Mouse (Mus musculus): Measurements from ENCODE around the gene Ston2. TPM values are rescaled to one million over a fixed set of nuclear protein-coding genes. Genes with fewer than 3 reads are reported as not detected.
"Not testable (repeated sequence)": the region's sequence is repeated elsewhere in the genome, so short reads cannot be mapped to it uniquely, and the experiment has no call there.

Ston2 gene
- polyA plus RNA-seq, 1 experiment from 2014 or later: 12.1 TPM

- Histone ChIP-seq H3K27me3 (no peaks in the 10 kb centered on the region), H3K9me3 (no peaks in the 10 kb centered on the region), H3K4me2 (peak overlapping the region; percentile 59; the same call in 1 of the 2 replicates), H3K27ac (peak overlapping the region; percentile 98), H3K4me3 (peak overlapping the region; percentile 77), H3K4me1 (peaks cover 16% of the 10 kb centered on the region), H3K9ac (no peak overlapping the region), H3K36me3 (no peaks in the 10 kb centered on the region)
- no peak for ATAC-seq (ENCODE audit: insufficient number of reproducible peaks, low FRiP score, low TSS enrichment, low read depth)
- WGBS: 85% methylated on average over 1 of the region's 1 CpGs
Observed at GRCm38 (mm10) chr12:91591191-91591590, 197.0 kb downstream of the Ston2 start.

DNA sequence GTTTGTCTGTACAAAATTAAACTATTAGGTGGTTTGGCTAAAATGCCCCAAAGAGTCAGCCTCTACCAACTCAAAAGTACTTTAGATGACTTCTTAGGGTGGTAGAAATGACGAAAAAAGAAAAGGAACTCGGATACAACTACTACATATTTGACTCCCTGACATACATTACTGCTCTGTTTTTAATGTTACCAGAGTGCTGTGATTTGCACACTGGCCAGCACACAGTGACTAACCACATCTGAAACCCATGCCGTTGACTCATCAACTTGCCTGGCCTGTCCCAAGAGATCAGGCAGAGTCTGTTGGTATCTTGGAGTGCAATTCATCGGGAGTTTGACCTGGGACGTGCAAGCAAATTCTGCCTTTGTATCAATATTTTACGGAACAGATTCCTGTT, 197.5 kb downstream of the Ston2 start:
- whole genome bisulfite sequencing: 28% methylated on average over 6 of the region's 6 CpGs
- no peaks in the 10 kb centered on the region for H3K27me3 ChIP-seq
- peak overlapping the region; percentile 62 for H3K9ac ChIP-seq
- peaks cover 2% of the 10 kb centered on the region; the same call in 1 of the 2 replicates for H3K36me3 ChIP-seq
- H3K27ac ChIP-seq: peak overlapping the region; percentile 98
- peak overlapping the region; percentile 59 for H3K4me2 ChIP-seq
- H3K4me3 ChIP-seq: peak overlapping the region; percentile 77
- no peaks in the 10 kb centered on the region for H3K9me3 ChIP-seq
- ATAC-seq (ENCODE audit: insufficient number of reproducible peaks, low FRiP score, low TSS enrichment, low read depth): no peak
- H3K4me1 ChIP-seq: peaks cover 16% of the 10 kb centered on the region

- ATAC-seq (ENCODE audit: insufficient number of reproducible peaks, low FRiP score, low TSS enrichment, low read depth): peak; percentile 85
- Histone ChIP-seq H3K4me2 (peak within 1 kb of the TSS; percentile 59), H3K9ac (peak within 1 kb of the TSS; percentile 91), H3K27ac (peak within 1 kb of the TSS; percentile 98), H3K9me3 (no peaks in the 10 kb centered on the region), H3K27me3 (no peaks in the 10 kb centered on the region), H3K4me1 (peaks cover 16% of the 10 kb centered on the region), H3K4me3 (peak within 1 kb of the TSS; percentile 77), H3K36me3 (peaks cover 2% of the 10 kb centered on the region; the same call in 1 of the 2 replicates)
- WGBS: under 1% methylated on average over 52 of the region's 99 CpGs
Observed at GRCm38 (mm10) chr12:91589847-91590690, 198.1 kb downstream of the Ston2 start, which contains the start of gene Gtf2a1. TSS of gene Gtf2a1 (minus strand) at chr12:91590487.

DNA sequence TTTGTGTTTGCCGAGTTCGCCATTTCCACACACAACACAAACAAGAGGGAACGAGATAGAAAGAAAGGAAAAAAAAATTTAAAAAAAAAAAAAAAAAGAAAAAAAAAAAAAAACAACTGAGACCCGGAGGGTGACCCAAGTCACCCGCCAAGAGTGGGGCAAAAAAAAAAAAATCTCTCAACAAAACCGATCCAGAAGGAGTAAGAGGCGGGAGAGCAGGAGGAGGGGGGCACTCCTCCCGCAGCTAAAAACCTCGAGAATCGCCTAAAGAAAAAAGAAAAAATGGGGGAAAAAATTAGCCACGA, 198.7 kb downstream of the Ston2 start:
- Histone ChIP-seq H3K4me1 (peaks cover 16% of the 10 kb centered on the region), H3K4me3 (peak overlapping the region; percentile 77), H3K9ac (peak overlapping the region; percentile 91), H3K36me3 (peaks cover 2% of the 10 kb centered on the region; the same call in 1 of the 2 replicates), H3K27me3 (no peaks in the 10 kb centered on the region), H3K27ac (peak overlapping the region; percentile 98), H3K9me3 (no peaks in the 10 kb centered on the region), H3K4me2 (peak overlapping the region; percentile 19; the same call in 1 of the 2 replicates)
- ATAC-seq (ENCODE audit: insufficient number of reproducible peaks, low FRiP score, low TSS enrichment, low read depth): no peak
- WGBS: 1% methylated on average over 11 of the region's 11 CpGs

DNA sequence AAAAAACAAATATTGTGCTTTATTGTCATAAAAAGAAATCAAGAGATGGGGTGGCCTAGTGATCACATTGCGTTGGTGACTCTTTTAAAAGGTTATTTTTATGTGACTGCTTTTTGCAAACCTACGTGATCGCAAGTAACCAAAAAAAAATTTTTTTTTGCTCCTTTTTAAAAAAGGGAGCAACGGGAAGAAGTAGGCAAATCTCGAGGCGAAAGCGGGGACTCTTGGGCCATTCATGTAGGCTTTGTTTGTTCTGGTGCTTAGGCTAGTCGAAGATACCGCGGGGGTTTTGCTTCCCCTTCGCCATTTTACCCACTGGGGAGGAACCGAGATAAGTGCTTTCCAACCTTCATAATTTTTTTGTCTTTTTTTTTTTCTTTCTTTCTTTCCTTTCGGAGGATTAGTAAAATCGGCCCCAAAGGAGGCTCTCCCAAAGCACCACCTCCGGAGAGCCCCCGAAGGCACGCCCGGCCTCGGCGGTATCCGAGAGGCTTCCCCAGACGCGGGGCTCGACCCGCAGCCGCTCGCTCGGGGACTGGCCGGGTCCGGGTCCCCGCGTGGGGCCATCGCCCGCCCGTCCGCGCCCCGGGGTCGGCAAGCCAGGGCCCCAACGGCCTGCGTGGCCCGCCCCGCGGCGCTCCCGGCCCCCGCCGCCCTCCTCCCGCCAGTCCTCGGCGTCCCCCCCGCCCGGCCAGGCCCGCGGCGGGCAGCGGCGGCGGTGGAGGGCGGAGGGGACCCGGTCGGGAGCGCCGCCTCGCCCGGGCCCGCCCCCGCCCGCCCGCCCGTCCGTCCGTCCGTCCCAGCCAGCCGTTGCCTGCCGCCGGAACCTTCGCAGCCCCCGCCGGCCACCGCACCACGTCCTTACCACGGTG, 199.3 kb downstream of the Ston2 start:
- Histone ChIP-seq H3K4me1 (peaks cover 16% of the 10 kb centered on the region), H3K27ac (peak overlapping the region; percentile 98), H3K9ac (peak overlapping the region; percentile 91), H3K9me3 (no peaks in the 10 kb centered on the region), H3K4me3 (peak overlapping the region; percentile 77), H3K4me2 (peak overlapping the region; percentile 53), H3K36me3 (peaks cover 7% of the 10 kb centered on the region; the same call in 1 of the 2 replicates), H3K27me3 (no peaks in the 10 kb centered on the region)
- no peak for ATAC-seq (ENCODE audit: insufficient number of reproducible peaks, low FRiP score, low TSS enrichment, low read depth)
- WGBS: under 1% methylated on average over 68 of the region's 83 CpGs

DNA sequence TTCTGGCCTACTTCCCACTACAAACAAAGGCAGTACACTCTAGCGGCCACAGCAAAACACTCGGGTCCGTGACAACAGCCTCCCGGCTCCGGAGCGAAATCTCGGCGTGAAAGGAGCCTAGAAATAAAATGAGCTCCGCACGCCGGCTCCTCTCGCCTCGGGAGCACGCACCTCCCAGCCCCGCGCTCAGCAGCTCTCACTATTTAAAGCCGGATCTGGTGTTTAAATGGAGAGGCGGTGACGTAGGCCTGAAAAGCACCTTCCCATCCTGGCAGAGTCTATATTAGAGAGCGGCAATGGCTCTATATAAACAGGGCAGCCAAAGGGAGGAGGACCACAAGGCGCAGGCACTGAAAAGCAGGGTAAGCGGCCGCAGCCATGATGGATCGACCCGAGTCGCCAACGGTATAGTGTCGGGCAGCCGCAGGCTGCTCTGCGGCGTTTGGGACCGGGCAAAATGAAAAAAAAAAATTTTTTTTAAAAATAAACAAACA, 200.0 kb downstream of the Ston2 start:
- peak overlapping the region; percentile 91 for H3K9ac ChIP-seq
- H3K27ac ChIP-seq: peak overlapping the region; percentile 98
- peaks cover 16% of the 10 kb centered on the region for H3K4me1 ChIP-seq
- H3K4me3 ChIP-seq: peak overlapping the region; percentile 77
- peak overlapping the region; percentile 53 for H3K4me2 ChIP-seq
- peak; percentile 93 for ATAC-seq (ENCODE audit: insufficient number of reproducible peaks, low FRiP score, low TSS enrichment, low read depth)
- WGBS: under 1% methylated on average over 32 of the region's 32 CpGs
- H3K9me3 ChIP-seq: no peaks in the 10 kb centered on the region
- H3K36me3 ChIP-seq: peaks cover 9% of the 10 kb centered on the region; the same call in 1 of the 2 replicates
- no peaks in the 10 kb centered on the region for H3K27me3 ChIP-seq

DNA sequence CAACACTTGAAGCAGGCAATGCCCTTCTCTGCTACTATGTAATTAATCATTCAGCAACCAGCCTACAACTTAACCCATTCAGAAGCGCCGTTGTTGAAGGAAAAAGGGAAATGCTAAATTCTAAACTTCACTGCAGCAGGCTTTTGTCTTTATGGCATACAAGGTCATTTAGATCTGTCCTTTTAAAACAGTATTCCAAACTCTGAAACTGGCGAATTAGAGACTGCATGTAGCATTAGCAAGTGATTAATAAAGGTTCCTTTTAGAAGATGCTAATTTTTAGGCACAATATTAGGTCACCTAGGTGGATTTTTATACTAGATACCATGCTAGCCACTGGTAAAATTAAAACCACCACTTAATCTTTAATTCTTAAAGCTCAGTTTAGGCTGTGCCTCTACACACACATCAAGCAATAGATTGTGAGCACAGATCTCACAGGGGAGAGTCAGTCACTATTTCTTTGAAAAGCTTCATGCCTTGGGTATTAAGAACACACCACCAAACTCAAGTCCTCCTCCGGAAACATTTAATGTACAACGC, 200.6 kb downstream of the Ston2 start:
- Histone ChIP-seq H3K36me3 (peaks cover 16% of the 10 kb centered on the region; the same call in 1 of the 2 replicates), H3K27ac (peak overlapping the region; percentile 98), H3K4me1 (peaks cover 16% of the 10 kb centered on the region), H3K9me3 (no peaks in the 10 kb centered on the region), H3K4me3 (peak overlapping the region; percentile 77), H3K27me3 (no peaks in the 10 kb centered on the region), H3K9ac (peak overlapping the region; percentile 60), H3K4me2 (peak overlapping the region; percentile 53)
- WGBS: 12% methylated on average over 5 of the region's 5 CpGs
- no peak for ATAC-seq (ENCODE audit: insufficient number of reproducible peaks, low FRiP score, low TSS enrichment, low read depth)

- H3K27ac ChIP-seq: no peak overlapping the region
- H3K27me3 ChIP-seq: no peaks in the 10 kb centered on the region
- peak overlapping the region; percentile 53; the same call in 1 of the 2 replicates for H3K4me2 ChIP-seq
- H3K4me1 ChIP-seq: peaks cover 16% of the 10 kb centered on the region
- H3K9ac ChIP-seq: no peak overlapping the region
- WGBS: 48% methylated on average over 3 of the region's 3 CpGs
- H3K36me3 ChIP-seq: peaks cover 19% of the 10 kb centered on the region; the same call in 1 of the 2 replicates
- H3K9me3 ChIP-seq: no peaks in the 10 kb centered on the region
- no peak for ATAC-seq (ENCODE audit: insufficient number of reproducible peaks, low FRiP score, low TSS enrichment, low read depth)
- peak overlapping the region; percentile 77 for H3K4me3 ChIP-seq
Observed at GRCm38 (mm10) chr12:91587077-91587476, 201.1 kb downstream of the Ston2 start.

DNA sequence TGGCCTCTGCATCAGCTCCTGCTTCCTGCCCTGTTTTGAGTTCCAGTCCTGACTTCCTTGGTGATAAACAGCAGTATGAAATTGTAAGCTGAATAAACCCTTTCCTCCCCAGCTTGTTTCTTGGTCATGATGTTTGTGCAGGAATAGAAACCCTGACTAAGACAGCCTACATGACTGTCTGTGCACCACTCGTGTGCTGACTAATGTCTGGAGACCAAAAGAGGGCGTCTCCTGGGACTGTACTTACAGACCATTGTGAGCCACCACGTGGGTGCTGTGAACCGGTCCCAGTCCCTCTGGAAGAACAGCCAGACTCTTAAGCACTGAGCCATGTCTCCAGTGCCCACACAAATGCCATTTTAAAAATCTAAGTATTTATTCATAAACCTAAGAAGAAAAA, 202.4 kb downstream of the Ston2 start:
- 93% methylated on average over 4 of the region's 4 CpGs for WGBS
- not testable (repeated sequence) for H3K9ac ChIP-seq; H3K27ac ChIP-seq; H3K9me3 ChIP-seq; H3K4me2 ChIP-seq; H3K27me3 ChIP-seq; ATAC-seq (ENCODE audit: insufficient number of reproducible peaks, low FRiP score, low TSS enrichment, low read depth); H3K4me3 ChIP-seq
- H3K36me3 ChIP-seq: peaks cover 19% of the 10 kb centered on the region; the same call in 1 of the 2 replicates
- peaks cover 14% of the 10 kb centered on the region for H3K4me1 ChIP-seq

DNA sequence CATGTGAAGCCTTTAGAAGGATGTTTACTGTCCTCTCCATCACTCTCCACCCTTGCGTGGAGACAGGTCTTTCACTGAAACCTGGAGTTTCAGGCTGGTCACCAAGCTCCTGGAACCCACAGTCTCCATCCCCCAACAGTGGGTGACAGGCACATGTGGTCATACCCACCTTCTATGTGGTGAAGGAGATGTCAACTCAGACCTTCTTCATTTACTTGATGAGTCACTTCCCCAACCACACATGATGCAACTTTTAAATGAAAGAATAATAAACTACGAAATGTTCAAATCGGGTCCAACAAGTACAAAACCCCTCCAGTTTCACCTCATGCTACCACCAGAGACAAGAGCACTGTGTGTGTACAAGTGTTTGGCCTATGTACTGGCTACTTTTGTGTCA, 203.0 kb downstream of the Ston2 start:
- Histone ChIP-seq H3K27me3 (no peaks in the 10 kb centered on the region), H3K4me2 (no peak overlapping the region), H3K36me3 (peaks cover 19% of the 10 kb centered on the region; the same call in 1 of the 2 replicates), H3K9ac (no peak overlapping the region), H3K27ac (no peak overlapping the region), H3K4me1 (peaks cover 11% of the 10 kb centered on the region), H3K9me3 (no peaks in the 10 kb centered on the region), H3K4me3 (no peak overlapping the region)
- WGBS: 89% methylated on average over 3 of the region's 3 CpGs
- no peak for ATAC-seq (ENCODE audit: insufficient number of reproducible peaks, low FRiP score, low TSS enrichment, low read depth)

DNA sequence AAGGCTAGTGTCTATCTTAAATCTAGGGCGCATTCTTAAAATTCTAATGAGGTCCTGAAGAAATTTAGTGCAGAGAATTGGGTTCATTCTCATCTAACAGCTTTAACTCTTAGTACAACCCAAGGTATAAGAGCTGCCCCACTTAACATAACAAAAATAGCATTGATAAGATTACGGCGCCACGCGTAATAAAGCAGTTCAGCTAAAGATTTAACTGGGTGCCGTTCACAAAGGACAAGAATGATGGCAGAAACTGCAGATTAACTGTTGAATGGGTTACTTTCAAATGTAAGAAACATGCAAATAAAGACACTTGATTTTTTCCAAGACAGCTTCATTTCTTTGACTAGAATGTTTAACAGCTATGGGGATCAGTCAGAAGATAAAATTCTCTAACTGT, 204.8 kb downstream of the Ston2 start:
- Histone ChIP-seq H3K4me3 (no peak overlapping the region), H3K9ac (no peak overlapping the region), H3K36me3 (peaks cover 23% of the 10 kb centered on the region), H3K27me3 (no peaks in the 10 kb centered on the region), H3K27ac (no peak overlapping the region), H3K9me3 (no peaks in the 10 kb centered on the region), H3K4me2 (no peak overlapping the region), H3K4me1 (peaks cover 11% of the 10 kb centered on the region)
- no peak for ATAC-seq (ENCODE audit: insufficient number of reproducible peaks, low FRiP score, low TSS enrichment, low read depth)
- WGBS: 87% methylated on average over 6 of the region's 6 CpGs
